Mouse (Mus musculus): ENCODE data around the gene Slc25a45.

Slc25a45 gene

DNA sequence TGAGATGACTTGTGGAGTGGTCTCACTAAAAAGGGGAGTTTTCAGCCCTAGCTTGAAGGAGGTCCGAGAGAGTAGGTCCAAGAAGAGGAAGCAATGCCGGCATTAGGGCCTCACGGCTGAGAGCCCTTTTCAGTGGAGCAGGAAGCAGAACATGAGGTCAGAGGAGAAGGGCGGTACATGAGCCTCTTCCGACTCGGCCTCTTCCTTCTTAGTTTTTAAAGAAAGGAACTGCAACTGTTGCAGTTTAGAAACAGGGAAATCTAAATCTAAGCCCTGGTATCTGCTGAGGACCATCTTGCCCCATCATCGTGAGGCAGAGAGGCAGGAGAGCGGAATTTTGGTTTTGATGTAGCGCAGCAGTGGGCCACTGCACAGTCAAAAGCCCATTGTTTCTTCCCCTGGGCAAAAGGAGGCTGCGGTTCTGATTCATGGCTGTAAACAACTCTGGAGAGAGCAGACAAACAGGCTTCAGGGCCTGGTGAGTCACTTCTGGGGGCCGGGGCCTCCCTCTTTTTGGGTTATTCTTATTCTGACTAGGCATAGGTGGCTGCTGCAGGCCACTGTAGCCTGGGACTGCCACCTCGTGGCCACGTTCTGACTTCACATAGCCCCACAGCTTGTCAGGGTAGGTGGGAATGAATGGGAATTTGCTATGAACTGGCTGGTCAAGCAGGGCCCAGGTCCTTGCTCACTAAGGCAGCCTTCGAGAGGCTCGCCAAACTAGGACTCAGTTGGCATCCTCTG lies at the start of gene Slc25a45:
Gene Slc25a45 (plus strand): TSS at position 191 of the 744 bp plus-strand sequence.
- DNase-seq (ENCODE audit: low read depth), result peak; percentile 94

DNA sequence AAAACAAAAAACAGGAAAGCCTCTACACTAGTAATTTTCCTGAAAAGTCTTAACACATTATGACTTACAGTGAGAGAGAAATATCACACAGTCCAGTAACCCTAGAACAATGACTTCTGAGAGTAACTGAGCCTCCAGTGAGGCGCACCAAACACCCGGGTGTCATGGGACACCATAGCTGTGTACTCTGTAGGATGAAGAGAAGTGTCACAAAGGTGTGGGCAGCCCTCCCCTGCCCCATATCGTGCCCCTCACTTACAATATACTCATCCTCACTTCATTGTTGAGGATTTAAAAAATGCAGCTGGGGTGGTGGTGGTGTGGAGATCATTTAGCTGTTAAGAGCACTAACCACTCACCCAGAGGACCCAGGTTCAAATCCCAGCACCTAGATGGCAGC lies 49.5 kb upstream of the Slc25a45 start:
- no peak for DNase-seq (ENCODE audit: low read depth)

- no peak for DNase-seq (ENCODE audit: low read depth)
Observed at GRCm38 (mm10) chr19:5828905-5829304, 48.7 kb upstream of the Slc25a45 start.

- DNase-seq (ENCODE audit: low read depth), result no peak
Observed at GRCm38 (mm10) chr19:5829958-5830615, 47.5 kb upstream of the Slc25a45 start.

- no peak for DNase-seq (ENCODE audit: low read depth)
Observed at GRCm38 (mm10) chr19:5830776-5831175, 46.8 kb upstream of the Slc25a45 start.

GRCm38 (mm10) chr19:5831224-5831957 lies 46.2 kb upstream of the Slc25a45 start:
- DNase-seq (ENCODE audit: low read depth), result no peak

DNA sequence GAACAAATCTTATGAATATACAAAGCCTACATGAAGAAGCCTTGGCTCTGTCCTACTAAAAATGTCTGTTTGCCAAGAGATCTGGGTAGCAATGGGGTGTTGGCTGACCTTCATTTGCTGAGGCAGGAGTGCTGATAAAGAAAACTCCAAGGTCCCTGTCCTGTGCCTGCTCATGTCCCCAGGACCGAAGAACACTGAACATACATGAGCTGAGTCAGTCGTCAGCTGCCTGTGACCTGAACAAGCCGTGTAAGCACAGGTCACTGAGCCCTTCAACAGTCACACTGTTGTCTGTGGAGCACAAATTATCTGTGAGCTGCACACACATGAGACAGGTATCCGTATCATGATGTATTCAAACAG lies 45.7 kb upstream of the Slc25a45 start:
- no peak for DNase-seq (ENCODE audit: low read depth)

DNA sequence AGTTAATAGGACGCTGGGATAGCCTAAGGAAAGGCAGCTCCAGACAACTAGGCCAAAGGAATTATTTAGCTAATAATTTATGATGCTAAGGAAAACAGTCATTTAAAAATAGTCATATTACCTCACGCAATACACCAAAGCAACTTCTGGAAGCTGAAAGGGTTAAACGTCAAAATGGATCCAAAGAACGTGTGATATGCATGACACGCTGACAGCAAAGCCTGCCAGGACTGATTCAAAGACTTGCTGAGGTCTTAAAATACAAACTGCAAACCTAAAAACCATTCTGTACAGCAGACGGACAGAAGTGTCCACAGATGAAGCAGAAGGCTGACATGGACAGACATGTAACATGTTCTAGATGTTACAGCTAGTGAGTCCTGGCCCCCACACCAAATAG lies 45.3 kb upstream of the Slc25a45 start:
- no peak for DNase-seq (ENCODE audit: low read depth)

GRCm38 (mm10) chr19:5833287-5834100 lies 44.1 kb upstream of the Slc25a45 start:
- no peak for DNase-seq (ENCODE audit: low read depth)

GRCm38 (mm10) chr19:5834260-5834925 lies 43.2 kb upstream of the Slc25a45 start:
- DNase-seq (ENCODE audit: low read depth), result no peak

DNA sequence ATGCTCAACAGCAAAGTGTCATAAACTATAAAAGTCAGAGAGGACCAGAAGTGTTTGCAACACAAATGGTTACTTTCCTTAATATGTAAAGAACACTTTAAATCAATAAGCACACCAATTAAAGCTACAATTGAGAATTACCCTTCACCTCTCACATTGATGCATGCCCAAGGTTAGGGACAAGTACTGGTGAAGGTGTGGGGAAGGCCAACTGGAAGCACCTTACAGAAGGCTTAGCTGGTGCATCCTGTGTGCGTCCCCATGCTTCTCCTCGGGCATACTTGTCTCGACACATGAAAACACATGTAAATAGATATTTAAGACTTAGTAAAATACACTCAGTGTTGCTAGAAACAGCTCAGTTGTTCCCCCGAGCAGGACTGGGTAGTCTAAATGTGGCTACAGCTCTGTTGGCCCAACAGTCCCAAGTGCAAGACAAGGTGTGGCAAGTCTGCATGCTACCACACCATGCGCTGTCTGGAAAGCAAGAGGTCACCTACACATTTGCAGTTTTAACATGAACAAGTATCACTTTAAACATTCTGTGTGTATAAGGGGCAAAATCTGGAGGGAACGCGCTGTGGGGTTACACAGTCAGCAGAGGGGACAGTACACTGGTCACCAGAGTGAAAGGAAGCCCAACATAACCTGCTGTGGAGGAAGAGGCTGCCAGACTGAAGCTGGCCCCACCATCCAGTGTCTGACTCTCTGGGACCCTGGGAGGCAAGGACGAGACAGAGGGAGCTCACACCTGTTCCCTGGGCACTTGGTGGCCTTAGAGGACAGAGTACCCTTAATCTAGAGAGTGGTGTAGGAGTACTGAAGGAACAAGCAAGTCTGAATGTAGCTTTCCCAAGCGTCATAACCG lies 42.3 kb upstream of the Slc25a45 start:
- DNase-seq (ENCODE audit: low read depth), result no peak

GRCm38 (mm10) chr19:5835922-5836430 lies 41.6 kb upstream of the Slc25a45 start:
- DNase-seq (ENCODE audit: low read depth), result no peak

GRCm38 (mm10) chr19:5836941-5837572 lies 40.6 kb upstream of the Slc25a45 start:
- DNase-seq (ENCODE audit: low read depth), result no peak

GRCm38 (mm10) chr19:5837606-5838005 lies 40.0 kb upstream of the Slc25a45 start:
- DNase-seq (ENCODE audit: low read depth), result no peak

GRCm38 (mm10) chr19:5838136-5838891 lies 39.3 kb upstream of the Slc25a45 start:
- DNase-seq (ENCODE audit: low read depth), result no peak

GRCm38 (mm10) chr19:5838892-5839165 lies 38.8 kb upstream of the Slc25a45 start:
- no peak for DNase-seq (ENCODE audit: low read depth)

- DNase-seq (ENCODE audit: low read depth), result no peak
Observed at GRCm38 (mm10) chr19:5839317-5840085, 38.1 kb upstream of the Slc25a45 start.

GRCm38 (mm10) chr19:5840086-5840889 lies 37.3 kb upstream of the Slc25a45 start:
- no peak for DNase-seq (ENCODE audit: low read depth)
